Mouse (Mus musculus): ENCODE measurements around the gene Mb.
"Not testable (repeated sequence)": the region's sequence is repeated elsewhere in the genome, so short reads cannot be mapped to it uniquely, and the experiment has no call there.

Mb gene

DNA sequence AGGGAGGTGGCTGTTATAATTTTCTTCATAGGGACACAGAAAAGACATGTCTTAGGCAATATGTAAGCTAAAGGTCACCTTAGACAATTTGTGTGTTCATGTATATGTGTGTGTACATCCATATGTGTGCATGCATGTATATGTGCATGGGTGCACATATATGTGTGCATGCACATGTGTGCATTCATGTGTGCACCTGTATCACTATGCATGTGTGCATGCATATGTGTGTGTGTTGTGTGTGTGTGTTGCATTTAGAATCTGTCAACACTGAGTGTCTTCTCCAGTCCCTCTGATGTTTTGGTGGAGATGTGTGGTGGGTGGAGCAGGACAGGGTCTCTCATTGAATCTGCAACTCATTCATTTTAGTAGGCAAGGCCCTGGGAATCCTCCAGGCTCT lies 12.3 kb upstream of the Mb start:
- no peak for DNase-seq

DNA sequence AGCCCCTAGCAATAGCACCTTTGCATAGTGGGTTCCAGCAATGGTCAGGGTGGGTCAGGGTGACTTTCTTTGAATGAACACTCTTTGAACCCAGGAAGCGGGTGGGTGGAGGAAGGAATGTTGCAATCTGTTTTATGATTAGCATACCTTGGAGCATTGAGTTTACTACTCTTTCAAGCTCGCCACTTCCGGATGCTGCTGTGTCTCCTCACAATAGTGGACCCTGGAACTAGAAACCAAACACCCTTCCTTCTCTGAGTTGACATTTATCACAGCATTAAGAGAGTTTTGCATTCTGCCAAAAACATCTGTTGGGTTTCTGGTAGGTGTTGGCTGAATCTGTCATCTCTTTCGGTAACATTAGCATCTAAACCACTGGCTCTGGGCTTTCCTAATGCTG lies 8.9 kb upstream of the Mb start:
- not testable (repeated sequence) for DNase-seq

DNA sequence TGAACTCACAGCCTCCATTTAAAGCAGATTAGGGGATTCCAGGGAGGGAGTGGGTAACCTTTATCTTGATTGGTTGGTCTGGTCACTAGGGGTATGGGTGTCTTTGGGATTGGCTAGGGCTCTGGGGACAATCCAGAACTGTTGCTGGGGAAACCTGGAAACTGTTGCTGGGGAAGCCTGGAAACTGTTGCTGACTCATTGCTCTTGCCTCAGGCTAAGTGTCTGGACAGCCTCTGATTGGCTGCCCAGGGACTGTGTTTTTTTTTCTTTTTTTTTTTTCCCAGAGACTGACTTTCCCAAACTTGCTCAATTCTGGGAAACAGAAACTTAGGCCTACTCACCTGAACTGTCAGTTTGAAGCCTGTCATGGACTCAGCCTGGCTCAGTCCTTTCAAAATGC lies 8.1 kb upstream of the Mb start:
- DNase-seq: no peak

DNA sequence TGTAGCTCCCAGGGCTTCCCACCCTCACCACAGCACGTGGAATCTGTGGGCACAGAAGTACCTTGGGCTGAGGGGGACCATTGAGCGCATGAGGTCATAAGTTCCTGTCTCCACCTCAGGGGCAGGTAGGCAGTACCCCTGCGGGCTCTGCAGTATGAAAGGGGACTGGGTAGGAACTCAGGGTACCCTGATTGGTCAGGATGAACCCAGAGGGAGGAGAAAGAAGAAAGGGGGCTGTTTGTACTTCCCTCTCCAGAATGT lies 6.3 kb upstream of the Mb start:
- DNase-seq: no peak

DNA sequence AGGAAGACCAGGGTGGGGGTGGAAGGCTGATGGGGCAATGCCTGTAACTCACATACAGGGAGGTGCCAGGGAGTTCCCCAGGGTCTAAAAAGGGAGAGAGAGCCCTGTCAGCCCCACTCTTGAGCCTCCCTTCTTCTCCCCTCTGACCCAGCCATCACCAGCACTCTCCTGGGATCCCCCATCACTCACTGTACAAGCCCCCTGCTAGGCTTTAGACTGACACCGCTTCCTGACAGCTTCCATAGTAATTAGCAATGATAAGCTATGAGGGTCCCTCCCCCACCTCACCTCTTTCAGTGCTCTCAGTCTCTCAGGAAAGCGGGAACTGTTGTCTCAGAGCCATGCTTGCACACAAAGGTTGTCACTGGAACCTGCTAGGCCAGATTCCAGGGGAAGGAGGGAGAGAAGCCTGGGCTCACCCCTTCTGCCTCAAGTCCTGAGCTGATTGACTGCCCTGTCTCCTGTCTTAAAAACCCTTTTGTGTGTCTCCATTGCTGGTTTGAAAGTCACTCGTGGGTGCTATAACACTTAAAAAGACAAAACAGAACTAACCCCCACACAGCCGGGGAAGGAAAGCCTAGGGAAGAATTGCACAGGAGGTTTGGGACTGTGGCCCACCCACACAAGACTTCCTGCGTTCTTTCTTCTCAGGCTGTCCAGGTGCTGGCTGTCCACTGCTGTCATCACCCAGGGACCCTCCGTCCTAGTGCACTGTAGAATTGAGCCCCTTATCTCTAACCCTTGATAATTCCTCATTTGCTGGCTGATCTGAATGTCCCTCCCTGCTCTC lies 5.7 kb upstream of the Mb start:
- DNase-seq: no peak

DNA sequence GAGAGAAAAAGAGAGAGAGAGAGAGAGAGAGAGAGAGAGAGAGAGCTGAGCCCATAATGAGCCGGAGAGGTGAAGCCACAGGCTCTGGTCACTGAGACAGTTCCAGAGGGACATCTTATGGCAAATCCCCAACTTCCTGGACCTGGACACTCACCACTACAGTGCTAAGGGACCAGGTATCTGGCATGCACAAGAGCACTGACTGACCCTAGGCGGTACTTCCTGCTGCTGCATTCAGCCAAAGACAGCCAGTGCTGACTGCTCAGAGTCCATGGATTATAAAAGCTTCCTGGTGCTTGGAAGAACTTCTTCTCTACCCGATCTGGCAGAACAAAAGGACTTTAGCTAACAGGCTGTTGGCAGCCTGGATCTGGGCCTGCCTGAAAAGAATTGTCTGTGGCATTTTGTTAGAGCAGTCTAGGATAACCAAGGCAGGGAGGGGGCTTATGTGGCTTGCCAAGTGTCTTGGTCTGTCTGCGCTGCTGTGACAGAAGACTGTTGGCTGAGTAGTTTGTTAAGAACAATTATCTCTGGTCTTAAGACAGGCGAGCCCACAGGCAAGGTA lies 4.2 kb upstream of the Mb start:
- no peak for DNase-seq

DNA sequence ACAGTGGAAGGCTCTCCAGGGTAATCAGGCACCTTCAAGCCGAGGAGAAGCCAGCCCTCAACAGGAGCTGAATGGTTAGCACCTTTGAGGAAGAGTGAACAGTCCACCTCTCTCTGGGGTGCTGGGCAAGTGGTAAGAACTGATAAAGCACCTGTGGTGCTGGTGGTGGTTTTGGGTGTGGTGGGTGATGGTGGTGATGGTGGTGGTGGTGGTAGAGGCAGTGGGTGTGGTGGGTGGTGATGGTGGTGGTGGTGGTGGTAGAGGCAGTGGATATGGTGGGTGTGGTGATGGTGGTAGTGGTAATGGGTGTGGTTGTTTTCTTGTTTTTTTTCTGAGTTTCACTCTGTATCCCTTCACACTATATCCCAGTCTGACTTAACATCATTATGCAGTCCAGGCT lies 2.6 kb upstream of the Mb start:
- DNase-seq: no peak

DNA sequence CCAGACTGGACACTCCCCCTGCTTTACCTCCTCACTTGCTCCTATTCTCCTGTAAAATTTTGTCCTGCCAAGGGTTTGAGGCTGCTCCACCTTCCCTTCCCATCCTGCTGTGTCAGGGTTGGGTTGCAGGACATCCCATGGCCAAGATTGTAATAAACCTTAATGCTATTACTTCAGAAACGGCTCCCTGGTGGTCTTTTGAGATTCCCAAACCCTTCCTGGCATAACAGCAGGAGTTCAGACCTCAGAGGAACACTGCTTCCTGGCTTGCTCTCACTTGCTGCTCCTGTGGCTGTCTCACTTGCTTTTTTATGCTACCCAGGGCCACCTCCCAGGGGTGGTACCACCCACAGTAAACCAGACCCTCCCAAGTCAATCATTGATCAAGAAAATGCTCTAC lies 1.7 kb upstream of the Mb start:
- DNase-seq: no peak

DNA sequence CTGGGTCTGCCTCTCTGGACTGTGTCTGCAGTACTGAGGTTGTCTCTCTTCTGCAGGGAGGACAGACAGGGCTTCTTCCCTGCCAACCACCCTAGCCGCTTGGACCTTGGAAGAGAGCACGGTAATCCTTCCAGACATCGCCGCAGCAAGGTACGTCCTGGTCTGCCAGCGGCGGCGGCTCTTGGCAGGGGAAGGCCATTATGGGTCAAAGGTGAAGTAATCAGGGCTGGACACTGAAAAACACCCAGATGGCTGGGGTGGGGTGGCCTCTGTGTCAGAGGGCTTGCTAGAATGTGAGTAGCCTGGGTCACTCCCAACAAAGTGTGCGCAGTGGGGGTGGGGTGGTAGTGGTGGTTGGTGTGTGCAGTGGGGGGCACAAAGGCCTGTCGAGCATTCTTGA lies 4.9 kb downstream of the Mb start:
- DNase-seq: no peak

DNA sequence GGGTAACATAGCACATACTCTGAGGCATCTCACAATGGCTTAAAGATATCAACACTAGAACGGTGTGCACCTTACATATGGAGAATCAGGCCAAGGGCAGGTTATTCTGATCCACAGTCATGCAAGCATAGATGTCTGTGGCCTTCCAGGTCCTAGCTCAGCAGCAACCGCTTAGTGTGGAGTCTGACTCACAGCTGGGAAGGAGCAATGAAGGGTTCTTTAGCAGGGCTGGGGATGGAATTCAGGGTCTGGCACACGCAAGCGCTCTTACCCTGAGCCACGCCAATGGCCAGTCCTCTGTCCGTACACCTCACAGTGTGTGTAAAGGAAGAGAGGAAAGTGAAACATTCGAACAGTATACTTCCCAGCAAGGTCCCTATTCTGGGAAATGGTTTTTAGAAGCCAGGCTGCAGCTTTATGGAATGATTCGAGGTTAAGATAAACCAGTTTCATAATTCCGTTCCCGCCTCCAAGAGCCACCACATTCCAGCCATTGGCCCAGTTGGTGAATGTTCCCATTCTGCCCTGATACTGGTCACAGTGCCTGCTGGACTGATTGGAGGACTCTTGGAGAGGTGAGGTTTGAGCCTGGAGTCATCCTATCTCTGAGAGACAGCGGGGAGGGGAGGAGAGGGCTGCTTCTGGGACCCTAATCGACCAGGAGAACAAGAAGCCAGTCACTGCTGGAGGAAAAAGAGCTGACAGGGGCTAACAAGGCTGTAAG lies 5.7 kb downstream of the Mb start, which contains the start of gene Apol6:
TSS of gene Apol6 (plus strand) at position 133 of the 724 bp plus-strand sequence.
- no peak for DNase-seq

DNA sequence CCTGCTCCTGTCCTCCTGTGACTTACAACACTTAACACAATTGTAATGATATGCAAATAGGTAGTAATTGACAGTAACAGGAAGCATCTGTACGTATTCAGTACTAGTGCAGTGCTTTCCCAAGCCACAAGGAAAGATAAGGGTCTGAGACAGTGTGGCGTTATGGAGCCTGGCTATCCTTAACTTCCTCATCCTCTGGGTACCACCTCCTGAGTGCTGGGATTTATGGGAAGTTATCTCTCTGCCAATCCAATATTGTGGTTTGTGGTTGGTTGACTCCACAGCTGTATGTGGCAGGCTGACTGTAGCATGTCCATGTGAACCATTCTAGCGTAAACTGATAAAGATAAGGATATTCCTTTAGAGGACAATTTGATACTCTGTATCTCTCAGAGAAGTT lies 9.7 kb downstream of the Mb start:
- no peak for DNase-seq

DNA sequence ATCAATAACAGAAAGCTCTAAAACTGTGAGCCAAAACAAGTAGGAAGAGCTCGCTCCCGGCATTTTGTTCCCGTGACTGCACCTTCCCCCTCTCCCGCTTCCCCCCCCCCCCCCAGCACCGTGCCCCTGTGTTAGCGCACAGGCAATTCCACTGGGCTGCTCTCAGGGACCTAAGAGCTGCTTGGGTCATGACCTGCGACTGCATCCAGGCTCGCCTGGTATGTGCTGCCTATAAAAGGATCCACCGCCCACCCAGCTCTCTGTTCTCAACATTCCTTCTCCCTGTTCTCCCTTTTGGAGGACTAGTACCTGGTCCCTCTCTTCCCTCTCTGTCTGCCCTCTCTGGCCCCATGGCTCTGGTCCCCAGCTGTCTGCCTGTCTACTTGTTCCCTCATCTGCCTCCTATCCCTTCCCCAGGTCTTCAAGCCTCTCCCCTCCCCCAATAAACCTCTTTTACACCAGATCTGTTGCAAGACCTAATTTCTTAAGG lies 11.2 kb downstream of the Mb start:
- DNase-seq: no peak

DNA sequence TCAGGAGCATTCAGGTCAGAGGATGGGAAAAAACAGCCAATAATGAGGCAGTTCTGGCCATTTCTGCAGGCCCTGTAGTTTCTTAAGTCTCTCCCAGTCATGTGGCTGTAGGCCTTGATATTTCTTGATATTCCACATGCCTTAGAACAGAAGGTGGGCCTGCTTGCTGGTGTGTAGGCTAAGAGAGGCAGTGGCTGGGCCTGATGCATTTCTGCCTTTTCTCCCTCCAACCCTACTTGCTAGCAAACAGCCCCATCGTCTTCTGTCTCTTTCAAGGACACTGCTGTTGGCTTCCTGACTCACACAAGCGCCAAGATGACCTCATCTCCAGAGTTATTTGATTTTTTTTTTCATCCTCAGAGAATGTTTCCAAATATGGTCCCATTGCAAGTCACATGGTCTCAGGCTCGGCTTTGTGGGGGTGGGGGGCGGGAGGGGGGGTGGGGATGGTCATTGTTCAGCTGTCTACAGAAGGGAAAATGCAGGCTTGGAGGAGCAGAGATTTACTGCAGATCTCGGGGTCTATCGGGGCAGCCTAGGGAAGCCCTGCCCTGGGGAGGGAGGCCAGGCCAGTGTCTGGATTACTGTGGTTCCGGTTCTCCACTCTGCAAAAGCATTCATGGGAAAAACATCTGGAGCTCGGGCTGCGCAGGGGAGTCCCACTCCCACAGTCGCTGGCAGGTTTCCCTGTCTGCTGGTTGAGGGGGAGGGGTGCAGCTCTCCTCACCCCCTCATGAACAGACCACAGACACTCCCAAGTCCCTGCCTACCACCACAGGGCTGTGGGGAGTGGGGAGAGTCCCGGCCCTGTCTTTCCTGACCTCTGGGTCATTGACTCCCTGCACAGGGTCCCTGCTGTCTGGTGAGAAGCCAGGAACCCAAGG lies 12.9 kb downstream of the Mb start:
- peak; percentile 61 for DNase-seq

DNA sequence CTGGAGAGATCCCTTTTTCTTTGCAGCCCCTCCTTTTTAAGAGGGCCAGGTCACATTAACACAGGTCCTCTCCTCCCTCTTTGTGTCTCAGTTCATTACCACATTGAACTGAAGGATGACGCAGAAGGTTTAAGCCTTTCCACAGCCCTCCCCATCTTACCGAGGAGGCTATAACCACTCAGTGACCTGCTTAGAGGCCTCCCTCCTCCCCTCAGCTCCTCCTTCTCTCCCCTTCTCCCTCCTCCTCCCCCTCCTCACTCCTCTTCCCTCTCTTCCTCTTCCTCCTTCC lies 13.5 kb downstream of the Mb start:
- no peak for DNase-seq

DNA sequence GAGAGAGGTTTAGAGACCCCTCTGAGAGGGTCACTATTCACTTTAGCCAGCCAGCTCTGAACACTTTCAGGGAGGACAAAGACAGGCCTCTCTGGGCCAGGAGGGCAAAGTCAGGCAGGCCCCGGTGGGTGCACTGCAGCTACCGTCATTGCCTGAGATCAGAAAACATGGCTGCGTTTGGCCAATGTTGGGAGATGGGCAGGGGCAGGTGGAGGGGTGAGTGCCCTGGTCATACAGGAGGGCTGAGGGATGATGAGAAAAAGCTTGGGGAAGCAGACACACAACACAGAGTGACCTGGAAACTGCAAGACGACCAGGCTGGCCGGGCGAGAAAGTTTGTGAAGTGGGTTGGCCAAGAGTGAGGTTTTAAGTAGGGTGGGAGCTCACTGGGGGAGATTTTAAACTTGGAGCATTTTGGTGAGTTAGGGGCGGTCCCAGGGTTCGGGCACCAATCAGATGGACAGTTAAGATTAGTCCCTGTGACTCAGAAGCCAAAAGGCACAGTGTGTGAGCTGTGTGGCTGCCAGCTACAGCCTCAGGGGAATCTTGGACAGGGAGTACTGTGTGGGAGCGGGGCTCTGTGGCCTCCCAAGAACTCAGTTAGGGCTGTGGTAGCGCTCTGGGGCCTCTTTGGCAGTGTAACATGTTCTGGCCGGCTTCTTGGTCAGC lies 14.0 kb downstream of the Mb start:
- DNase-seq: peak; percentile 50

DNA sequence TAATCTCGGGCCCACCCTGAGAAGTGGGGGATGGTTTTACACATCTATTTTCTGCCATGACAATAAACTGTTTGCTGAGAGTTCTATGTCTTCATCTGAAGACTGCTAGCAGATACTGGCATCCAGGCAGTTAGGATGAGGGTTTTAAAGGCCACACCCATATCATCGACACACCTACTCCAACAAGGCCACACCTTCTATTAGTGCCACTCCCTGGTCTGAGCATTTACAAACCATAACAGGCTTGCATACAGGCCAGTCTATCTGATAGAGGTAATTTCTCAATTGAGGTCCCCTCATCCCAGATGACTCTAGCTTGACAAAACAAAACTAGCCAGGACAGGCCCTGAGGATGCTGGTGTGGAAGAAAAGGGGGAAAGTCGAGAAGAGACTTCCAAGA lies 14.8 kb downstream of the Mb start:
- DNase-seq: no peak

DNA sequence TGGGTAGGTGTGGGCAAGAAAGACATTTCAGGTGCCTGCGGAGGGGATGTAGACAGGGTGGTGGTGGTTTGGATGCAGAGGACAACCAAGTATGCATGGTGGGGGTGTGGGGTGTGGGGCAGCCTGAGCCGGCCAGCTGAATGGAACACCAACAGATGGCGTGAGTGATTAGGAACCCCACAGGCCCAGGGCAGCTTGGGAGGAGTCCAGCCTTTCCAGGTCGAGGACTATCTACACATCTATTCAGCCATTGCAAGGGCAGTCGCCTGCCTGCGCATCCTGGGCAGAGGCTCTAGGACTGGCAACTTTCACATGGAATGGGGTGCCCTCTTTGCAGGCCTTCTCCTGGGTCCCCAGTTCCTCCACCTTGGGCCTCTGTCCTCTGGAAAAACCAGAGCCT lies 15.9 kb downstream of the Mb start:
- DNase-seq: no peak

DNA sequence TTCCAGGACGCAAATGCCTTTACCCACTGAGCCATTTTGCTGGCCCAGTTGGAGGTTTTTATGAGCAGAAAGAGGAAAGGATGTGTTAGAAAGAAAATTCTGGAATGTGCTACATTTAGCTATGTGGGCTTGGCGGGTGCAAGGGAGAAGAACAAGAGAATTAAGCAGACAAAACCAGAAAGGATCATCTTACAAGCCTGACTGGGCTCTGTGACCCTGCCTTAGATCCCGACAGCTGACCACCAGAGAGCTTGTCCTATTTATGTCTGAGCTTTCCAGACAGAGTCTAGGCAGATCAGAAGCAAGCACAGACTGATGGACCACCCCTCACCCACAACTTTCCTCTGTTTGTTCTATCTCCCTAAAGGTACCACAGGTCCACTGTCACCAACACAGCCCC lies 19.2 kb downstream of the Mb start:
- no peak for DNase-seq

DNA sequence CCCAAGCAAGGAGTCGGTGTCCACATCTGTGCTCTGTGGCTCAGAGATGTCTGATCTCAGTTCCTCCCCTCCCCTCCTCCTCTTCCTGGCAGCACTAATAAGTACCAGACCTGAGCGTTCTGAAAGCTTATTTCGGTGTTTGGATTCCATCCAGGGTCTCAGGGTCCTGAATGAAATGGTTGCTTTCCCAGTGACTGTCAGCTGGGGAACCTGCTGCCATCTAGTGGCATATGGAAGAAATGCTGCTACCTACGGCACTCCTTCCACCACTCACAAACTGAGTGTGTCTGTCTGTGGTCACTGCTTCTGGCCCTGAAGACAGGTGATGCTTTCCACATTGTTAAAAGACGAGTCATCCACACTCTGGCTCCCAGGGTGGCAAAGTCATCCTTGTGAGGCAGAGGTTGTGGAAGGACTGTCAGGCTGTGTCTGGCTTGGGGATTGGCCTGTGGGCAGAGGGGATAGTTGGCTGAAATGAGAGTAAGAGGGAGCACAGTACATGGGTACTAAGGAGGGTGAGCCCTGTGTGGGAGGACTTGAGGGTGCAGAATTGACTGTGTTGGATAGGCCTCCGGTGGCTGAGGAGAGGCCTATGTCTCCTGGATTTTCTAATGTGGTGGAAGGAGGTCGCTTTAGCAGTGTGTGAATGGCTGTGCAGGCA lies 21.0 kb downstream of the Mb start:
- DNase-seq: peak; percentile 31

DNA sequence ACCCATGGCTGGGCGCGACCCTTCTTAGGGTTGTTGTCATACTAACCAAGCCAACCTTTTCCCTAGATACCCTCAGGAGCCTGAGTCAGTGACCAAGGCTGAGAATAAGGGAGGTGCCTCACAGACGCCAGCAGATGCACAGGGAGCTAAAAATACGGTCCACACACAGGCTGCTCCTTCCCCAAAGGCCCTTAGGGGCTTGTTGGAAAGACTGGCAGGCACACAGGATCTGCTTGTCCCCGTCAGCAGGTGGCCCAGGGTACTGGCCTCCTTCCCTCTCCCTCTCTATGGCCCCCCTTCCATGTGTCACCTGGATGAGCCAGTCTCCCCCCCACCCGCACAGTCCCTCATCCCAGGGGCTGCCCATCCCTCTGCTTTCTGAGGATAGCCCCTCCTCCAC lies 22.8 kb downstream of the Mb start:
- no peak for DNase-seq

DNA sequence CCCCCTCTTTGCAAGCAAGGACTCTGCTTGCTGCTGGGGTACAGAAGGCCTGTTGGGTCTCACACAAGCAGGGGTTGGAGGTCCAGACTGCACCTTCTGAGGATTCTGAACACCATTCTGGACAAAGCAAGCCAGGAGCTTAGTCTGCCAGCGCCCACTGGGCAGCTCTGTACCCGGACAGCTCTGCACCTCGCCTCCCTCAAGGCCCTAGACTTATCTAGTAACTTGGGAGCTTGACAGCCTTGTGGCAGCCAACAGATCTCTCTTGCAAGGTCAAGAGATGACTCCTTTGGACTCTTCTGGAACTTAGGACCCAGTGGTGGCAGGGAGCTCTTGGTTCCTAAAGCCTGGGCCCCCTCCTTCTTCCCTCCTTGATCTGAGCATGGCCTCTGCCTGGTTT lies 23.4 kb downstream of the Mb start:
- no peak for DNase-seq

DNA sequence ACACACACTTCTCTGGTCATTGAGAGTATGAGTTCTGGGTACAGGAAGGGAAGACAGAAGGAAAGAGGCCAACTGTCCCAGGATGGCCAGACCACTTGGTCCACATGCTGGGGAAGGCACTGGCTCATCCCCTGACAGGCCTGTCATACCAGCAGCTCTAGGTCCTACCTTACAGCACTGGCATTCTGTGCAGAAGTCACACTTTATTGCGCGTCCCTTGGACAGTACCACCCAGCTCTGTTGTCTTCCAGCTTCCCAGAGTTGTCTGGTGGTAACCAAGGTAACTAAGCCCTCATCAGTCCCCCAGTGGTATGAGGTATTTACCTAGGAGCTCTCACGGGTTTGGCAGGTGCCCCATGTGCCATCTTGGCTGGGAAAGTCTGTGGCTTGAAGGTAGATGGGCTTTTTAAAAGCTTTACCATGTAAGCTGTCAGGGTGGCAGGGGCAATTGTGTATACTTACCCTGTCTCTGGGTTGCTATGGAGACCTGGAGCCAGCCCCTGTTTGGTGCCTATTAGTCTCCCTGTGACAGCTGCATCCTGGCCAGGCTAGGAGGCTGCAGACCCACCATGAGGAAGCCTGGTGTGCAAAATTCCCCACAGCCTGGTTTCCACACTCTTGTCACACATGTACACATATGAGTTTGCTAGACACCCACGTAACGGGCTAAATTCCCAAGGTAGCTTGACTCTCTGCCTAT lies 24.4 kb downstream of the Mb start:
- DNase-seq: no peak

Measured in kidney, adult 11 months (tissue).